Mouse (Mus musculus): ENCODE measurements around the gene Trip13. TPM values are rescaled to one million over a fixed set of nuclear protein-coding genes. Genes with fewer than 3 reads are reported as not detected.

Gene Trip13
- polyA plus RNA-seq, 1 experiment: 20.3 TPM

GRCm38 (mm10) chr13:73892493-73893178, 44.9 kb downstream of the Trip13 start:
- Histone ChIP-seq H3K4me3 (ENCODE audit: insufficient read depth, low read length) (no peak overlapping the region), H3K27ac (ENCODE audit: insufficient read depth, low read depth, low read length) (no peak overlapping the region), H3K4me1 (ENCODE audit: control insufficient read depth, insufficient read depth, low read length) (peaks cover 6% of the 10 kb centered on the region)
- no peak for TF ChIP-seq CTCF (IDR thresholded peaks at IDR 0.05; ENCODE audit: low read depth, low read length)
- TF ChIP-seq POLR2A (IDR thresholded peaks at IDR 0.05; ENCODE audit: borderline replicate concordance, low read depth, low read length): no peak

GRCm38 (mm10) chr13:73887415-73887874, 50.1 kb downstream of the Trip13 start:
- no peak overlapping the region for H3K4me3 ChIP-seq (ENCODE audit: insufficient read depth, low read length)
- H3K4me1 ChIP-seq (ENCODE audit: control insufficient read depth, insufficient read depth, low read length): no peaks in the 10 kb centered on the region
- H3K27ac ChIP-seq (ENCODE audit: insufficient read depth, low read depth, low read length): no peak overlapping the region
- no peak for TF ChIP-seq POLR2A (IDR thresholded peaks at IDR 0.05; ENCODE audit: borderline replicate concordance, low read depth, low read length)
- no peak for TF ChIP-seq CTCF (IDR thresholded peaks at IDR 0.05; ENCODE audit: low read depth, low read length)

GRCm38 (mm10) chr13:73886601-73887000, 51.0 kb downstream of the Trip13 start:
- H3K4me3 ChIP-seq (ENCODE audit: insufficient read depth, low read length): no peak overlapping the region
- no peaks in the 10 kb centered on the region for H3K4me1 ChIP-seq (ENCODE audit: control insufficient read depth, insufficient read depth, low read length)
- TF ChIP-seq CTCF (IDR thresholded peaks at IDR 0.05; ENCODE audit: low read depth, low read length) (no peak), POLR2A (IDR thresholded peaks at IDR 0.05; ENCODE audit: borderline replicate concordance, low read depth, low read length) (no peak)
- no peak overlapping the region for H3K27ac ChIP-seq (ENCODE audit: insufficient read depth, low read depth, low read length)

GRCm38 (mm10) chr13:73886066-73886465, 51.5 kb downstream of the Trip13 start:
- no peak for TF ChIP-seq POLR2A (IDR thresholded peaks at IDR 0.05; ENCODE audit: borderline replicate concordance, low read depth, low read length)
- H3K4me1 ChIP-seq (ENCODE audit: control insufficient read depth, insufficient read depth, low read length): no peaks in the 10 kb centered on the region
- H3K4me3 ChIP-seq (ENCODE audit: insufficient read depth, low read length): no peak overlapping the region

GRCm38 (mm10) chr13:73885656-73886055, 51.9 kb downstream of the Trip13 start:
- no peak for TF ChIP-seq POLR2A (IDR thresholded peaks at IDR 0.05; ENCODE audit: borderline replicate concordance, low read depth, low read length)
- TF ChIP-seq CTCF (IDR thresholded peaks at IDR 0.05; ENCODE audit: low read depth, low read length): no peak
- H3K4me3 ChIP-seq (ENCODE audit: insufficient read depth, low read length): no peak overlapping the region
- no peaks in the 10 kb centered on the region for H3K4me1 ChIP-seq (ENCODE audit: control insufficient read depth, insufficient read depth, low read length)
- H3K27ac ChIP-seq (ENCODE audit: insufficient read depth, low read depth, low read length): no peak overlapping the region

More at GRCm38 (mm10) chr13:73886066-73886465, 51.5 kb downstream of the Trip13 start:
- H3K27ac ChIP-seq (ENCODE audit: insufficient read depth, low read depth, low read length): no peak overlapping the region

GRCm38 (mm10) chr13:73881347-73881746, 56.2 kb downstream of the Trip13 start:
- Histone ChIP-seq H3K4me1 (ENCODE audit: control insufficient read depth, insufficient read depth, low read length) (no peaks in the 10 kb centered on the region), H3K27ac (ENCODE audit: insufficient read depth, low read depth, low read length) (no peak overlapping the region), H3K4me3 (ENCODE audit: insufficient read depth, low read length) (no peak overlapping the region)
- TF ChIP-seq CTCF (IDR thresholded peaks at IDR 0.05; ENCODE audit: low read depth, low read length) (no peak), POLR2A (IDR thresholded peaks at IDR 0.05; ENCODE audit: borderline replicate concordance, low read depth, low read length) (no peak)

GRCm38 (mm10) chr13:73879824-73880223, 57.8 kb downstream of the Trip13 start:
- no peak for TF ChIP-seq CTCF (IDR thresholded peaks at IDR 0.05; ENCODE audit: low read depth, low read length)
- no peak for TF ChIP-seq POLR2A (IDR thresholded peaks at IDR 0.05; ENCODE audit: borderline replicate concordance, low read depth, low read length)

GRCm38 (mm10) chr13:73872159-73872558, 65.4 kb downstream of the Trip13 start:
- Histone ChIP-seq H3K4me1 (ENCODE audit: control insufficient read depth, insufficient read depth, low read length) (no peaks in the 10 kb centered on the region), H3K27ac (ENCODE audit: insufficient read depth, low read depth, low read length) (no peak overlapping the region), H3K4me3 (ENCODE audit: insufficient read depth, low read length) (no peak overlapping the region)
- no peak for TF ChIP-seq POLR2A (IDR thresholded peaks at IDR 0.05; ENCODE audit: borderline replicate concordance, low read depth, low read length)
- no peak for TF ChIP-seq CTCF (IDR thresholded peaks at IDR 0.05; ENCODE audit: low read depth, low read length)

More at GRCm38 (mm10) chr13:73879824-73880223, 57.8 kb downstream of the Trip13 start:
- Histone ChIP-seq H3K4me3 (ENCODE audit: insufficient read depth, low read length) (no peak overlapping the region), H3K27ac (ENCODE audit: insufficient read depth, low read depth, low read length) (no peak overlapping the region), H3K4me1 (ENCODE audit: control insufficient read depth, insufficient read depth, low read length) (no peaks in the 10 kb centered on the region)

Other genes with a start within 250 kb of the Trip13 start
- not detected in 2 replicates for gene Slc6a19, start 232.9 kb downstream of the Trip13 start, polyA plus RNA-seq (2012; ENCODE audit: insufficient read depth, insufficient read length, missing spikeins)
- 50.6 and 53.9 TPM in 2 replicates for gene Slc12a7, start 204.7 kb downstream of the Trip13 start, polyA plus RNA-seq (2012; ENCODE audit: insufficient read depth, insufficient read length, missing spikeins)
- gene Nkd2, start 90.2 kb downstream of the Trip13 start, polyA plus RNA-seq (2012; ENCODE audit: insufficient read depth, insufficient read length, missing spikeins): not detected in 2 replicates
- 40.7 and 48.0 TPM in 2 replicates for gene Brd9, start within 50 bp of the Trip13 start, polyA plus RNA-seq (2012; ENCODE audit: insufficient read depth, insufficient read length, missing spikeins)
- gene Zdhhc11, start 26.1 kb upstream of the Trip13 start, polyA plus RNA-seq (2012; ENCODE audit: insufficient read depth, insufficient read length, missing spikeins): not detected in 2 replicates
- 0.11 and 0.31 TPM in 2 replicates for gene Tppp, start 71.6 kb upstream of the Trip13 start, polyA plus RNA-seq (2012; ENCODE audit: insufficient read depth, insufficient read length, missing spikeins)
- 5.6 and 9.4 TPM in 2 replicates for gene Cep72, start 124.5 kb upstream of the Trip13 start, polyA plus RNA-seq (2012; ENCODE audit: insufficient read depth, insufficient read length, missing spikeins)
- gene Slc9a3, start 183.7 kb upstream of the Trip13 start, polyA plus RNA-seq (2012; ENCODE audit: insufficient read depth, insufficient read length, missing spikeins): not detected in 2 replicates

Data from bone marrow macrophage, adult 2 months (primary cell).